26 mouse cellular contexts compared by ENCODE assay signal in the genomic region with DNA sequence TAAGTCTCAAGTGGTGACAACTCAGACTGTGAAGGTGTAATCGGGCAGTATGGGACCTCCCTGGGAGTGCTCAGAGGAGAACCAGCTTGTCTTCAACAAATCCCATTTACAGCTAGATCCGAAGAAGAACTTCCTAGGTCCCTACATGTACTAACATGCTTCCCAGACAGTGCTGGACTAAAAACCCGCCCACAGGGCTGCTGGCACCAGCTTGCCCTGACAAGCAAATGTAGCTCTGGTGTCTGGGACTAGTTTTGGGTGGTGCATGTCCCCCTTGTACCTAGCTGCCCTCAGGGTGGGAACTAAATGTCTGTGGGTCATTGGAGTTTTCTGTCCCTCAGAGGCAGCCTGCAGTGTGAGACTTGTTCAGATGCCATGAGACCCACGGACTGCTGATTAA. TPM values are rescaled to one million over a fixed set of nuclear protein-coding genes. Genes with fewer than 3 reads are reported as not detected.
DNase-seq lines count a peak whose midpoint lies in the region; ATAC-seq and TF ChIP-seq lines count a peak whose summit lies in the region.
"Had no signal": no experiment of that assay in that cellular context is flagged by ENCODE, and none has a peak within 500 bp of the region (broad histone marks: within the 10 kb centered on the region; RNA-seq: fewer than 3 reads in every experiment).

No protein-coding gene starts in this region.

- no peaks in the 10 kb centered on the region for H3K9me3 ChIP-seq in forebrain, embryonic 10.5 days
- H3K9me3 ChIP-seq in forebrain, embryonic 16.5 days (ENCODE audit: control insufficient read depth, low read length), result no peaks in the 10 kb centered on the region
- H3K9me3 ChIP-seq in stomach, postnatal 0 days (ENCODE audit: control insufficient read depth, low read length), result no peaks in the 10 kb centered on the region
- H3K9me3 ChIP-seq: forebrain, embryonic 12.5 days; forebrain, embryonic 15.5 days; G1E; heart, embryonic 10.5 days; heart, embryonic 13.5 days; hindbrain, embryonic 12.5 days; hindbrain, embryonic 15.5 days had no signal

- 26% methylated on average over 4 of the region's 4 CpGs for WGBS in forebrain, embryonic 10.5 days
- WGBS in forebrain, embryonic 16.5 days, result 7% methylated on average over 4 of the region's 4 CpGs
- WGBS in stomach, postnatal 0 days, result 12% methylated on average over 4 of the region's 4 CpGs

- H3K27ac ChIP-seq in forebrain, embryonic 10.5 days, result no peak overlapping the region
- H3K27ac ChIP-seq in forebrain, embryonic 16.5 days (ENCODE audit: low read length), result no peak overlapping the region
- no peak overlapping the region for H3K27ac ChIP-seq in stomach, postnatal 0 days (replicated peaks)
- H3K27ac ChIP-seq: forebrain, embryonic 12.5 days; forebrain, embryonic 15.5 days; heart, adult 2 months; heart, embryonic 10.5 days; heart, embryonic 13.5 days; hindbrain, embryonic 12.5 days; hindbrain, embryonic 15.5 days had no signal

- H3K4me3 ChIP-seq in forebrain, embryonic 10.5 days, result peak overlapping the region; percentile 6; the same call in 1 of the 2 replicates
- H3K4me3 ChIP-seq in forebrain, embryonic 16.5 days (replicated peaks; ENCODE audit: low read length), result no peak overlapping the region
- no peak overlapping the region for H3K4me3 ChIP-seq in stomach, postnatal 0 days (ENCODE audit: low read depth, low read length)
- H3K4me3 ChIP-seq: heart, adult 2 months had no signal

- ATAC-seq in forebrain, embryonic 16.5 days, result no peak
- ATAC-seq in stomach, postnatal 0 days (ENCODE audit: low FRiP score, low TSS enrichment), result no peak
- ATAC-seq: forebrain, embryonic 15.5 days; Patski had no signal

- no peak overlapping the region for H3K4me2 ChIP-seq in forebrain, embryonic 16.5 days (ENCODE audit: low read length)
- peak overlapping the region; percentile 20 for H3K4me2 ChIP-seq in stomach, postnatal 0 days (replicated peaks; ENCODE audit: low read depth)

- peaks cover 88% of the 10 kb centered on the region for H3K27me3 ChIP-seq in forebrain, embryonic 10.5 days (ENCODE audit: poor library complexity, severe bottlenecking)
- peaks cover 56% of the 10 kb centered on the region for H3K27me3 ChIP-seq in forebrain, embryonic 16.5 days (replicated peaks; ENCODE audit: control insufficient read depth, insufficient read depth, low read length)
- peaks cover 13% of the 10 kb centered on the region; the same call in 1 of the 2 replicates for H3K27me3 ChIP-seq in stomach, postnatal 0 days (ENCODE audit: control insufficient read depth, insufficient read depth, low read length)

- no peak for DNase-seq in forebrain, embryonic 10.5 days (ENCODE audit: extremely low spot score, low spot score)
- peak; percentile 38 for DNase-seq in urinary bladder, postnatal 14 days (ENCODE audit: low spot score)
- no peak for DNase-seq in urinary bladder, adult 2 months (ENCODE audit: low spot score)
- DNase-seq in fat pad, adult 2 months (ENCODE audit: extremely low read depth, low read depth, low spot score), result peak; percentile 70
- DNase-seq in stomach, postnatal 0 days (ENCODE audit: low spot score), result no peak
- no peak for DNase-seq in right cerebral cortex, postnatal 14 days
- no peak for DNase-seq in lung, postnatal 4 days
- DNase-seq: adrenal gland, postnatal 10 days; adrenal gland, postnatal 36 days; cerebellum, adult 18-20 months; cerebellum, adult 9-10 months; cerebellum, postnatal 14 days; gastrocnemius, postnatal 10 days; gastrocnemius, postnatal 36 days; heart, adult 2 months; heart, postnatal 14 days had no signal

- H3K36me3 ChIP-seq in forebrain, embryonic 10.5 days (replicated peaks), result no peaks in the 10 kb centered on the region
- H3K36me3 ChIP-seq in forebrain, embryonic 16.5 days (ENCODE audit: control insufficient read depth, insufficient read depth), result no peaks in the 10 kb centered on the region
- no peaks in the 10 kb centered on the region for H3K36me3 ChIP-seq in stomach, postnatal 0 days (ENCODE audit: control insufficient read depth, insufficient read depth, low read length)
- H3K36me3 ChIP-seq: forebrain, embryonic 12.5 days; forebrain, embryonic 15.5 days; G1E; heart, embryonic 10.5 days; heart, embryonic 13.5 days; hindbrain, embryonic 12.5 days; hindbrain, embryonic 15.5 days had no signal

- no peak overlapping the region for H3K9ac ChIP-seq in forebrain, embryonic 16.5 days (replicated peaks; ENCODE audit: low read depth, low read length)
- no peak overlapping the region for H3K9ac ChIP-seq in stomach, postnatal 0 days (ENCODE audit: low read length)
- H3K9ac ChIP-seq: forebrain, embryonic 12.5 days; forebrain, embryonic 15.5 days; hindbrain, embryonic 12.5 days; hindbrain, embryonic 15.5 days had no signal

- no peak for TF ChIP-seq CTCF in stomach, postnatal 0 days (IDR thresholded peaks at IDR 0.05; ENCODE audit: low read depth)

- peaks cover 30% of the 10 kb centered on the region for H3K4me1 ChIP-seq in forebrain, embryonic 10.5 days
- peaks cover 13% of the 10 kb centered on the region for H3K4me1 ChIP-seq in forebrain, embryonic 16.5 days (replicated peaks; ENCODE audit: control insufficient read depth, insufficient read depth, low read length)
- H3K4me1 ChIP-seq in stomach, postnatal 0 days (replicated peaks; ENCODE audit: control insufficient read depth, insufficient read depth), result peaks cover 8% of the 10 kb centered on the region

- TF ChIP-seq EP300 in stomach, postnatal 0 days (optimal IDR thresholded peaks at IDR 0.05), result no peak

RNA-seq across cellular contexts. Expression of a gene that starts 1.3 kb away (rescaled TPM):
- polyA plus RNA-seq in forebrain, embryonic 10.5 days (2016; fragmentation: Nextera tagmentation; extraction: Ambion mirVana), result 0.50 and 0.68 TPM in 2 replicates
- 0.32 TPM in 1 of 2 replicates, not detected in the other for polyA plus RNA-seq in forebrain, embryonic 16.5 days (2015; fragmentation: Nextera tagmentation; extraction: Ambion mirVana)
- polyA plus RNA-seq in urinary bladder, adult 2 months (2012; rRNA removed), result 0.43 and 0.77 TPM in 2 replicates
- polyA plus RNA-seq in stomach, postnatal 0 days (2015; fragmentation: Nextera tagmentation; extraction: Ambion mirVana), result 1.4 and 1.8 TPM in 2 replicates
- polyA plus RNA-seq: forebrain, embryonic 15.5 days; G1E had no signal

RNA-seq across cellular contexts. Expression of a gene that starts 15.1 kb away (rescaled TPM):
- 22.2 and 22.8 TPM in 2 replicates for polyA plus RNA-seq in forebrain, embryonic 10.5 days (2016; fragmentation: Nextera tagmentation; extraction: Ambion mirVana)
- 20.0 and 21.1 TPM in 2 replicates for polyA plus RNA-seq in forebrain, embryonic 16.5 days (2015; fragmentation: Nextera tagmentation; extraction: Ambion mirVana)
- polyA plus RNA-seq in urinary bladder, adult 2 months (2012; rRNA removed), result 195 and 227 TPM in 2 replicates
- 51.7 and 54.2 TPM in 2 replicates for polyA plus RNA-seq in stomach, postnatal 0 days (2015; fragmentation: Nextera tagmentation; extraction: Ambion mirVana)

RNA-seq across cellular contexts. Expression of a gene that starts 23.9 kb away (rescaled TPM):
- polyA plus RNA-seq in forebrain, embryonic 10.5 days (2016; fragmentation: Nextera tagmentation; extraction: Ambion mirVana), result not detected in 2 replicates
- not detected in 2 replicates for polyA plus RNA-seq in forebrain, embryonic 16.5 days (2015; fragmentation: Nextera tagmentation; extraction: Ambion mirVana)
- 0.19 and 0.29 TPM in 2 replicates for polyA plus RNA-seq in urinary bladder, adult 2 months (2012; rRNA removed)
- 0.23 and 0.28 TPM in 2 replicates for polyA plus RNA-seq in stomach, postnatal 0 days (2015; fragmentation: Nextera tagmentation; extraction: Ambion mirVana)
- polyA plus RNA-seq: forebrain, embryonic 12.5 days; forebrain, embryonic 15.5 days; G1E; hindbrain, embryonic 12.5 days; hindbrain, embryonic 15.5 days; intestine, embryonic 14.5 days had no signal

RNA-seq across cellular contexts. Expression of a gene that starts 27.2 kb away (rescaled TPM):
- 190 and 194 TPM in 2 replicates for polyA plus RNA-seq in forebrain, embryonic 10.5 days (2016; fragmentation: Nextera tagmentation; extraction: Ambion mirVana)
- 220 and 233 TPM in 2 replicates for polyA plus RNA-seq in forebrain, embryonic 16.5 days (2015; fragmentation: Nextera tagmentation; extraction: Ambion mirVana)
- 298 and 302 TPM in 2 replicates for polyA plus RNA-seq in urinary bladder, adult 2 months (2012; rRNA removed)
- 256 and 269 TPM in 2 replicates for polyA plus RNA-seq in stomach, postnatal 0 days (2015; fragmentation: Nextera tagmentation; extraction: Ambion mirVana)

RNA-seq across cellular contexts. Expression of a gene that starts 33.6 kb away (rescaled TPM):
- polyA plus RNA-seq in forebrain, embryonic 10.5 days (2016; fragmentation: Nextera tagmentation; extraction: Ambion mirVana), result 1,888 and 1,960 TPM in 2 replicates
- polyA plus RNA-seq in forebrain, embryonic 16.5 days (2015; fragmentation: Nextera tagmentation; extraction: Ambion mirVana), result 787 and 797 TPM in 2 replicates
- polyA plus RNA-seq in urinary bladder, adult 2 months (2012; rRNA removed), result 1,660 and 1,865 TPM in 2 replicates
- 1,081 and 1,135 TPM in 2 replicates for polyA plus RNA-seq in stomach, postnatal 0 days (2015; fragmentation: Nextera tagmentation; extraction: Ambion mirVana)

Comparison
In these comparisons a context has a peak if more than half of its experiments do, and no peak if none do; other contexts are left out.
1. DNase-seq: peak in urinary bladder, postnatal 14 days (single experiment) and fat pad, adult 2 months (single experiment); none in forebrain, embryonic 10.5 days (single experiment), urinary bladder, adult 2 months (single experiment), stomach, postnatal 0 days (single experiment), right cerebral cortex, postnatal 14 days (single experiment) and lung, postnatal 4 days (0 of 2).